Mouse (Mus musculus) forebrain, embryonic 16.5 days (tissue): ENCODE measurements at regions not wholly inside any gene's neighbourhood (a gene's known extent, or its start where the extent isn't known, plus 50 kb on each side); places are given as distances from the start of the nearest gene placed in this dataset.

Source experiments
- ATAC-seq: fragments of 200-750 bp; cut with Nextera tagmentation; 2 replicates; pipeline ENCODE4 v1.8.0; 2017; ENCODE audit warnings: mild to moderate bottlenecking, moderate library complexity
- H3K27ac ChIP-seq: fragments of 300-500 bp; sonication (generic); 2 replicates; pipeline ENCODE4 v1.5.1; 2014; ENCODE audit warnings: low read length, control low read depth
- H3K27me3 ChIP-seq: fragments of 300-500 bp; sonication (generic); replicated peaks from 2 replicates; pipeline ENCODE4 v1.6.1; 2014; ENCODE audit warnings: low read length; ENCODE audit not compliant: control insufficient read depth, insufficient read depth
- H3K36me3 ChIP-seq: fragments of 300-500 bp; sonication (generic); 2 replicates; pipeline ENCODE4 v1.6.1; 2014; ENCODE audit not compliant: control insufficient read depth, insufficient read depth
- H3K4me1 ChIP-seq: fragments of 300-500 bp; sonication (generic); replicated peaks from 2 replicates; pipeline ENCODE4 v1.6.1; 2014; ENCODE audit warnings: low read length; ENCODE audit not compliant: control insufficient read depth, insufficient read depth
- H3K4me2 ChIP-seq: fragments of 300-500 bp; sonication (generic); 2 replicates; pipeline ENCODE4 v1.6.1; 2014; ENCODE audit warnings: mild to moderate bottlenecking, low read length, control low read depth
- H3K4me3 ChIP-seq: fragments of 300-500 bp; sonication (generic); replicated peaks from 2 replicates; pipeline ENCODE4 v1.5.1; 2014; ENCODE audit warnings: mild to moderate bottlenecking, low read length, control low read depth
- H3K9ac ChIP-seq: fragments of 300-500 bp; sonication (generic); replicated peaks from 2 replicates; pipeline ENCODE4 v1.6.1; 2014; ENCODE audit warnings: low read depth, low read length, control low read depth
- H3K9me3 ChIP-seq: fragments of 300-500 bp; sonication (generic); 2 replicates; pipeline ENCODE4 v1.6.1; 2016; ENCODE audit warnings: low read length; ENCODE audit not compliant: control insufficient read depth
- WGBS: fragments of 180-500 bp; shearing (Covaris S2); extraction: QIAGEN DNeasy Blood & Tissue Kit; methylation state at CpG from one replicate; pipeline ENCODE4 v1.1.7; 2014; 5-methylcytosine and 5-hydroxymethylcytosine counted together

GRCm38 (mm10) chr4:87422588-87422987 is 192.3 kb upstream of the Slc24a2 start:
- no peak overlapping the region for H3K9ac ChIP-seq
- no peaks in the 10 kb centered on the region for H3K27me3 ChIP-seq
- H3K27ac ChIP-seq = no peak overlapping the region
- H3K9me3 ChIP-seq = no peaks in the 10 kb centered on the region
- no peaks in the 10 kb centered on the region for H3K36me3 ChIP-seq
- peak; percentile 72 for ATAC-seq
- 16% methylated on average over 6 of the region's 6 CpGs for WGBS
- peaks cover 3% of the 10 kb centered on the region for H3K4me1 ChIP-seq
- H3K4me3 ChIP-seq = no peak overlapping the region
- no peak overlapping the region for H3K4me2 ChIP-seq

- Histone ChIP-seq H3K4me2 (no peak overlapping the region), H3K4me1 (peaks cover 8% of the 10 kb centered on the region; the same call in 1 of the 2 replicates), H3K36me3 (no peaks in the 10 kb centered on the region), H3K4me3 (no peak overlapping the region), H3K27me3 (no peaks in the 10 kb centered on the region), H3K9ac (no peak overlapping the region), H3K9me3 (no peaks in the 10 kb centered on the region), H3K27ac (no peak overlapping the region)
- WGBS = 60% methylated on average over 6 of the region's 6 CpGs
- no peak for ATAC-seq
Measured at GRCm38 (mm10) chr4:87403354-87403753, 173.1 kb upstream of the Slc24a2 start.

GRCm38 (mm10) chr4:87402173-87402556 is 171.9 kb upstream of the Slc24a2 start:
- H3K4me2 ChIP-seq = no peak overlapping the region
- H3K36me3 ChIP-seq = no peaks in the 10 kb centered on the region
- no peak overlapping the region for H3K9ac ChIP-seq
- no peak overlapping the region for H3K4me3 ChIP-seq
- no peaks in the 10 kb centered on the region for H3K9me3 ChIP-seq
- WGBS = 64% methylated on average over 7 of the region's 7 CpGs
- H3K27me3 ChIP-seq = no peaks in the 10 kb centered on the region
- H3K27ac ChIP-seq = no peak overlapping the region
- 0 out of 2 replicates have a peak, but pooled peaks have one; percentile 10 for ATAC-seq
- peaks cover 8% of the 10 kb centered on the region; the same call in 1 of the 2 replicates for H3K4me1 ChIP-seq

- H3K4me3 ChIP-seq = no peak overlapping the region
- no peak overlapping the region for H3K27ac ChIP-seq
- 54% methylated on average over 20 of the region's 20 CpGs for WGBS
Measured at GRCm38 (mm10) chr4:87401316-87402172, 171.3 kb upstream of the Slc24a2 start.

GRCm38 (mm10) chr4:87386835-87387234 is 156.6 kb upstream of the Slc24a2 start:
- Histone ChIP-seq H3K27me3 (no peaks in the 10 kb centered on the region), H3K9ac (no peak overlapping the region), H3K27ac (no peak overlapping the region), H3K4me3 (no peak overlapping the region), H3K36me3 (no peaks in the 10 kb centered on the region), H3K4me2 (no peak overlapping the region), H3K4me1 (0 out of 2 replicates have a peak, but pooled peaks cover 4% of the 10 kb centered on the region), H3K9me3 (no peaks in the 10 kb centered on the region)
- 75% methylated on average over 3 of the region's 3 CpGs for WGBS
- ATAC-seq = no peak

More at GRCm38 (mm10) chr4:87401316-87402172, 171.3 kb upstream of the Slc24a2 start:
- ATAC-seq = peak; percentile 68
- Histone ChIP-seq H3K36me3 (no peaks in the 10 kb centered on the region), H3K4me2 (peak overlapping the region; percentile 15), H3K9me3 (no peaks in the 10 kb centered on the region), H3K9ac (no peak overlapping the region), H3K4me1 (peaks cover 8% of the 10 kb centered on the region; the same call in 1 of the 2 replicates), H3K27me3 (no peaks in the 10 kb centered on the region)

- no peak for ATAC-seq
- Histone ChIP-seq H3K9ac (no peak overlapping the region), H3K9me3 (no peaks in the 10 kb centered on the region), H3K4me1 (0 out of 2 replicates have a peak, but pooled peaks cover 4% of the 10 kb centered on the region), H3K27me3 (no peaks in the 10 kb centered on the region), H3K4me2 (no peak overlapping the region), H3K36me3 (no peaks in the 10 kb centered on the region), H3K27ac (no peak overlapping the region), H3K4me3 (no peak overlapping the region)
- 26% methylated on average over 9 of the region's 9 CpGs for WGBS
Measured at GRCm38 (mm10) chr4:87386271-87386670, 156.0 kb upstream of the Slc24a2 start.

- no peaks in the 10 kb centered on the region for H3K27me3 ChIP-seq
- H3K4me3 ChIP-seq = no peak overlapping the region
- H3K36me3 ChIP-seq = no peaks in the 10 kb centered on the region
- no peak overlapping the region for H3K27ac ChIP-seq
- no peak overlapping the region for H3K4me2 ChIP-seq
- H3K9me3 ChIP-seq = no peaks in the 10 kb centered on the region
- 23% methylated on average over 7 of the region's 7 CpGs for WGBS
- H3K4me1 ChIP-seq = 0 out of 2 replicates have a peak, but pooled peaks cover 4% of the 10 kb centered on the region
- ATAC-seq = peak; percentile 55; the same call in 1 of the 2 replicates
- no peak overlapping the region for H3K9ac ChIP-seq
Measured at GRCm38 (mm10) chr4:87385221-87385739, 155.0 kb upstream of the Slc24a2 start.

- Histone ChIP-seq H3K27ac (no peak overlapping the region), H3K9ac (no peak overlapping the region), H3K4me1 (0 out of 2 replicates have a peak, but pooled peaks cover 4% of the 10 kb centered on the region), H3K4me2 (no peak overlapping the region), H3K36me3 (no peaks in the 10 kb centered on the region), H3K9me3 (no peaks in the 10 kb centered on the region), H3K27me3 (no peaks in the 10 kb centered on the region), H3K4me3 (no peak overlapping the region)
- 22% methylated on average over 6 of the region's 6 CpGs for WGBS
- ATAC-seq = no peak
Measured at GRCm38 (mm10) chr4:87384469-87385044, 154.3 kb upstream of the Slc24a2 start.

GRCm38 (mm10) chr4:87380716-87381115 is 150.4 kb upstream of the Slc24a2 start:
- H3K9ac ChIP-seq = no peak overlapping the region
- H3K4me2 ChIP-seq = no peak overlapping the region
- 84% methylated on average over 5 of the region's 5 CpGs for whole genome bisulfite sequencing
- H3K4me3 ChIP-seq = no peak overlapping the region
- H3K36me3 ChIP-seq = no peaks in the 10 kb centered on the region
- no peak overlapping the region for H3K27ac ChIP-seq
- H3K9me3 ChIP-seq = no peaks in the 10 kb centered on the region
- no peak for ATAC-seq
- H3K27me3 ChIP-seq = no peaks in the 10 kb centered on the region
- H3K4me1 ChIP-seq = 0 out of 2 replicates have a peak, but pooled peaks cover 4% of the 10 kb centered on the region
